ENCODE assay signal across 14 mouse cellular contexts in the genomic region with DNA sequence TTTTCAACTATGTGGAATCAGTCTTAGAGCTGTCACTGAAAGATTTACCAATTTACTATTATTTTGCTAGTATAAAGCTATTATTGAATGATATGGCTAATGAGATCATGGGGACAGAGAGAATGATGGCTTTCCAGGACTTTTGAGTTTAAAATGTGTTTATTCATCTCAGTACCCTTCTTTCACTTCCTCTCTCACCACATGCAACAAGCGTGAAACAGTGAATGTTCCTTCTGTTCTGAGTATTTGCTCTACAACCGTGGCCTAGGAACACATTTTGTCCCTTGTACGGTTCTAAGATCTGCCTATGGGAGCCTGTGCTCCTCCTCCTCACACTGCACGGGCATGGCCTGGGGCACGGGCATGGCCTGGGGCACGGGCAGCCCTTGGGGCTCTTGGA.
"Had no signal": no experiment of that assay in that cellular context is flagged by ENCODE, and none has a peak within 500 bp of the region (broad histone marks: within the 10 kb centered on the region; RNA-seq: fewer than 3 reads in every experiment).

No protein-coding gene starts in this region.

- H3K9ac ChIP-seq: kidney, embryonic 15.5 days; liver, embryonic 13.5 days; liver, postnatal 0 days; midbrain, embryonic 12.5 days; neural tube, embryonic 13.5 days had no signal

- H3K27me3 ChIP-seq: kidney, embryonic 15.5 days; liver, embryonic 13.5 days; midbrain, embryonic 12.5 days; neural tube, embryonic 13.5 days had no signal

- H3K9me3 ChIP-seq: kidney, embryonic 15.5 days; liver, embryonic 13.5 days; megakaryocyte, embryonic 14.5 days; midbrain, embryonic 12.5 days; neural tube, embryonic 13.5 days had no signal

- H3K27ac ChIP-seq: kidney, embryonic 15.5 days; left cerebral cortex, adult 2 months; liver, embryonic 13.5 days; midbrain, embryonic 12.5 days; neural tube, embryonic 13.5 days; stomach, postnatal 0 days had no signal

- ATAC-seq: intestine, embryonic 16.5 days; liver, postnatal 0 days had no signal

- H3K4me1 ChIP-seq: kidney, embryonic 15.5 days; liver, embryonic 13.5 days had no signal

- H3K4me3 ChIP-seq: kidney, embryonic 15.5 days; left cerebral cortex, adult 2 months; liver, embryonic 13.5 days; megakaryocyte, embryonic 14.5 days; midbrain, embryonic 12.5 days; myocyte; neural tube, embryonic 13.5 days had no signal

- H3K36me3 ChIP-seq: kidney, embryonic 15.5 days; liver, embryonic 13.5 days; midbrain, embryonic 12.5 days had no signal

- H3K4me2 ChIP-seq: kidney, embryonic 15.5 days; liver, embryonic 13.5 days; midbrain, embryonic 12.5 days; neural tube, embryonic 13.5 days had no signal

- DNase-seq: kidney, adult 2 months; kidney, postnatal 14 days; liver; liver, embryonic 13.5 days; liver, postnatal 0 days; lung, postnatal 36 days had no signal
